14 mouse cellular contexts compared by ENCODE assay signal in the genomic region with DNA sequence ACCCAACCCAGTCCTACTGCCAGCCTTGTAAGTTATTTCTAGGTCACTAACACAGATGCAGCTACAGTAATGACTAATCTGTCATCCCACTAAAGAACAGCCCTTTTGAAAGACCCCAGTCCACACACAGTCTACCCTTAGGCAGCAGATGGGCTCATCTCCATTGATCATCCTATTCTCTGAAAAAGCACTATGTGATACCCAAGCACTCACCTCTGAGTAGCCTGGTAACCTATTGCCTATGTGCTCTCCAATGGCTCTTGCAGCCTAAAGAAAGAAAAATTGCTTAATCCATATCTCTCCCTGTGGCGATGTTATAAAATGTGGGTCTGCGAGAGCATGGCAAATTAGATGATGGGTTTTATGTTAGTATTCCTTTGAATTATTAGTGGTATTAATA.
"Had no signal": no experiment of that assay in that cellular context is flagged by ENCODE, and none has a peak within 500 bp of the region (broad histone marks: within the 10 kb centered on the region; RNA-seq: fewer than 3 reads in every experiment).

No protein-coding gene starts in this region.

- H3K9me3 ChIP-seq: stomach, embryonic 15.5 days had no signal

- DNase-seq: retina, postnatal 1 day; right cerebral cortex, adult 18-20 months; right cerebral cortex, postnatal 14 days; right cerebral cortex, postnatal 25 days; right cerebral cortex, postnatal 4 days; spleen, adult 18-20 months; thymus, adult 18-20 months; thymus, adult 2 months; thymus, postnatal 14 days; thymus, postnatal 25 days; thymus, postnatal 36 days; thymus, postnatal 4 days had no signal

- H3K4me3 ChIP-seq: stomach, embryonic 15.5 days had no signal

- H3K9ac ChIP-seq: stomach, embryonic 15.5 days had no signal

- H3K27ac ChIP-seq: stomach, embryonic 15.5 days; stomach, postnatal 0 days had no signal

- H3K36me3 ChIP-seq: stomach, embryonic 15.5 days had no signal

- H3K27me3 ChIP-seq: stomach, embryonic 15.5 days had no signal

- H3K4me2 ChIP-seq: stomach, embryonic 15.5 days had no signal

- H3K4me1 ChIP-seq: stomach, embryonic 15.5 days had no signal
